Mouse (Mus musculus): ENCODE data around the gene Agmat.
A peak's percentile ranks its signal among the peaks of the same experiment; 100 is the strongest.
"Not testable (repeated sequence)": the region's sequence is repeated elsewhere in the genome, so short reads cannot be mapped to it uniquely, and the experiment has no call there.

The Agmat gene

GRCm38 (mm10) chr4:141736856-141737255, 9.6 kb upstream of the Agmat start:
- no peak for DNase-seq

DNA sequence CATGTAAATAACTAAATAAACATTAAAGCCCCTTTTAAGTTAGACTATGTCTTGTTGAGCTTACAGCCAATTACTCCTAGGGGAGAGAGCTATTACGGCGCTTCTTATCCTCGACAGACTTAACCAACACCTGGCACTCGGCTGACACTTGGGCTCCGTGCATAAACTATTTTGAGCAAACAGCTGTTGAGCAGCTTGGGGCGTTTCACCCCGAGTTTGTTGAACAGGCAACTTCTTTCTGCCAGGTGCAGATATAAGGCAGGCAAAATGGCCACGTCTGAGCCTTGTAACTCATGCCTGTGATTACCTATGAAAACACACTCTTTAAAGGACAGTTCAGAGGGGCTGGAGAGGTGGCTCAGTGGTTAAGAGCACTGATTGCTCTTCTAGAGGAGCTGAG, 8.5 kb upstream of the Agmat start:
- no peak for DNase-seq

- no peak for DNase-seq
Observed at GRCm38 (mm10) chr4:141741856-141742255, 4.6 kb upstream of the Agmat start.

DNA sequence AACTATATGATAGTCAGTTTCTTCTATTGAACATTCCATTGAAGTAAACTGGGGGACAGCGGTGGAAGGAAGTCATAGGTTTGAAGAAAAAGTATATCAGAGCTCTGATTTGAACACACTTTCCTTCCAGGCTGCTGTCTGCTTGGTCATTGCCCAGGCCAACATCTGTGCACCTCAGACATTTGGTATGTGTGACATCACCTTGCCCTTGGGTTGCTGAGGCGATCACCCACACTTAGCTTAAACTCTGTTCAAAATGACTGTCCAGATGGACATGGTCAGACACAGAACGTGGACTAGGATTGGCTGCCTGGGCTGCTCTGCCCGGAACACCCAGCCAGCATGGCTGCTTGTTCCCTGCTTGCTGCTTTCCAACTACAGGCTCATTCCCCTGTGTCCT, 4.1 kb upstream of the Agmat start:
- no peak for DNase-seq

GRCm38 (mm10) chr4:141749557-141749956, 3.1 kb downstream of the Agmat start:
- DNase-seq = no peak

GRCm38 (mm10) chr4:141750826-141751225, 4.4 kb downstream of the Agmat start:
- no peak for DNase-seq

DNA sequence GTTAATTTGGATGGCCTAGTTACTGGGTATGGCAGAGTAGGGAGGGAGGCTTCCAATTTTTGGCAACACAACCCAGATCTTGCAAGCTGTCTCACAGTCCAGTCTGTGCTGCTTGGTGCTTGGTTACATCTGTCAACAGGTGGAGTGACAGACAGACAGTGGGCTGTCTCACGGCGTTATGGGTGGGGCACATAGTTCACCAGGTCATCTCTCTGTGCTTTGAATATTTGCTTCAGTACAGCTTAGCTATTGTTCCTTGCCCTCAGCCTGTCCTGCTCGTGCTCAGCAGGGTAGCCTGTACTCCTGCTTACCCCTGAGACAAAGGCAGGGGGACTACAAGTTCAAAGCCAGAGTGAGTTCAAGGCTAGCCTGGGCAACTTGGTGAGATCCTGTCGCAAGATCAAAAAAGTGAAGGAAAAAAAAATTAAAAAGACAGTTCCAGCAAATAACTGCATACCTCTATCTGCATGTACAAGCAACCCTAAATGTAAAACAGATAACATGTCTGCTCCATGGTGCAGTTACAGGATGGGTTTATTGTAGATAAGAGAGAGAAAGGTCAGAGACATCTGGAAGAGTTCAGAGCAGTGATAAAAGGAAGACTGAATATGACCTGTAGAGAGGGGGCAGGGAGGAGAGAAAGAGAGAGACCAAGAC, 5.1 kb downstream of the Agmat start:
- DNase-seq = no peak

GRCm38 (mm10) chr4:141752076-141752421, 5.6 kb downstream of the Agmat start:
- DNase-seq = no peak

- DNase-seq = no peak
Observed at GRCm38 (mm10) chr4:141755375-141755930, 9.0 kb downstream of the Agmat start.

DNA sequence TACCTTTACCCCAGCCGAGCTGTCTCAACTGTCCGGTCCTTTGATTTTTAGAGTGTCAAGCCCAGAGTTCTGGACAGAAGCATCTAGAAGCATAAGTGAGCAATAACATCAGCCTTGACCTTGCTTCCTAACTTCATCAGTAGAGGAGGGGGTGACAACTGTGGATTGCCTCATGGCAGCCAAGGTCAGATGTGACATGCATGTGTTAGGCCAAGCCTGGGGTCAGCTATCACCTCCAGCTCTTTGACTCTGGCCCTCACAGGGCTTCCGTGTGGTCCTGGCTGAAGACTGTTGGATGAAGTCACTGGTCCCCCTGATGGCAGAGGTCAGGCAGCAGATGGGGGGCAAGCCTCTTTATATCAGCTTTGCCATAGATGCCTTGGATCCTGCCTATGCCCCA, 10.7 kb downstream of the Agmat start:
- no peak for DNase-seq

- no peak for DNase-seq
Observed at GRCm38 (mm10) chr4:141758874-141759542, 12.5 kb downstream of the Agmat start.

DNA sequence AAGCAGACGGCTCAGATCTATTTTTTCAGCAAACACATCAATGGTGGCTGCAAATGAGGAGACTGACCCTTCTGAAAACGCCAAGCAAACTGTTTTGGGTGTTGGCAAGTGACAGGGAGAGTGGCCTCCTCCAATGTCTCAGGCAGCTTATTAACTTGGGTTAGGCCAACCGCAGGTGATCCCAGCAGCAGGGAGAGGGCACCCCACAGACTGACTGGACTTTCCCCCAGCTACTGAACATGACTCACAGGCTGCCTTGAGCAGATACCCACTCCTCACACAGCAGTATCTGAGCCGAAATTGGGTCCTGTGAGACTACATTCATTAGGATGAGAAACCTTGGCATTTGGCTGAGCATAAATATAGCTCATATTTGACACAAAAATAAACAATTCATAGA, 14.5 kb downstream of the Agmat start:
- no peak for DNase-seq

GRCm38 (mm10) chr4:141762102-141762598, 15.7 kb downstream of the Agmat start:
- DNase-seq = no peak

DNA sequence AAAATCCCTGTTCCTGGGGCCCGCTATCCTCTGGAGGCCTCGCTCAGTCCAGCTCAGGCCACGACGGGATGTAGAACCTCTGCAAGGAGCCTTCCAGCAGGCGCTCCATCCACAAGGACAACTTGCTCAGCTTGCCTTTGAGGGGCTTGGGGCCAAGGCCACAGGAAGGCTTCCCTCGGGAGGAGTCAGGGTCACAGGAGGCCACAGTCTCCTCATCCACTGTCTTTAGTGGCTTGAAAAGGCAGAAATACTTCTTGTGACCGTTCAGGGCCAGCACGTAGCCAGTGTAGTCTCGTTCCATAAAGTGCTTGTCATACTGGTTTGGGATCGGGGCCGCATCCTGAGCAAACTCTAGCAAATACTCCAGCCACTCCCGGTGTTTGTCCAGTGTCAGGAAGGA, 17.0 kb downstream of the Agmat start:
- DNase-seq = no peak

DNA sequence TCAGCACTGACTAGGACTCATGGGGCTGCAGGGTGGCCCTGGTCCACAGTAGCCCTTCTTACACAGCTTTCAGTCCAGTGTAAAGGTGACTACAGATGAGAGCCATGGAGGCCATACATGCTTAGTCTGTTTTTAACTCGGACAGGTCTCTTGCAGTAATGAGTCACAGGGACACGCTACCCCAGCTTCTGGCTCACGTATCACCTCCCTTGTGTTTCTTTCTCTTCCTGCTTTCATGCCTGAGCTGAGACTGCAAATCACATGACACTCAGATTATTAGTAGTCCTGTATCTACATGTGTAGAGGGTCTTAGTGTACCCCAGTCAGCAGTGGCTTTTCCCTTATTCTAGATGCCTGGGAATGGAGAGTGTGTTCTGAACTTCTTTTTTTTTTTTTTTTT, 18.5 kb downstream of the Agmat start:
- no peak for DNase-seq

GRCm38 (mm10) chr4:141766316-141766667, 19.8 kb downstream of the Agmat start:
- no peak for DNase-seq

DNA sequence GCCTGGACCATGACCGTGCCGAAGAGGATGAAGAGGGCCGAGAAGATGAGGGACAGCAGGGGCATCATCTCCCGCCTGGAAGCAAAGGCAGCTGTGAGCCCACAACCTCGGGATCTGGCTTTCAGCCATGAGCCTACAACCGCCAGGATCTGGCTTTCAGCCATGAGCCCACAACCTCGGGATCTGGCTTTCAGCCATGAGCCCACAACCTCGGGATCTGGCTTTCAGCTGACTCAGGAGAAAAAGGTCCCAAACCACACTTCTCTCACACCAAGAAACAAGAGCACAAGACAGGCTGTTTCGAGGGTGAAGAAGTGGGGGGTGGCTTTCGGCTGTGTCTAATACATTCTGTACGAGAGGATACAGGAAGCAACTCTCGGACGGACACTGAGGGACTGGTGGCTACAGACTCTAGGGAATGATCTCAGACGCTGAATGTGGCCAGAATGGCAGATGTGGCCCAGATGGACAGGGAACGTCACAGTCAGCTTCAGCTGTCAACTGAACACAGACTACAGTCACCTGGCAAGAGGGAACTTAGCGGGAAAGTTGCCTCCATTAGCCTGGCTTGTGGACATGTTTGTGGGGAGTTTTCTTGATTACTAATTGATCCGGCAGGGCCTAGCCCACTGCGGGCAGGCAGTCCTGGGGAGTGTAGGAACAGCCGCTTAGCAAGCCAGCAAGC, 20.3 kb downstream of the Agmat start:
- peak; percentile 23 for DNase-seq

- DNase-seq = peak; percentile 61
Observed at GRCm38 (mm10) chr4:141767353-141768036, 21.0 kb downstream of the Agmat start.

DNA sequence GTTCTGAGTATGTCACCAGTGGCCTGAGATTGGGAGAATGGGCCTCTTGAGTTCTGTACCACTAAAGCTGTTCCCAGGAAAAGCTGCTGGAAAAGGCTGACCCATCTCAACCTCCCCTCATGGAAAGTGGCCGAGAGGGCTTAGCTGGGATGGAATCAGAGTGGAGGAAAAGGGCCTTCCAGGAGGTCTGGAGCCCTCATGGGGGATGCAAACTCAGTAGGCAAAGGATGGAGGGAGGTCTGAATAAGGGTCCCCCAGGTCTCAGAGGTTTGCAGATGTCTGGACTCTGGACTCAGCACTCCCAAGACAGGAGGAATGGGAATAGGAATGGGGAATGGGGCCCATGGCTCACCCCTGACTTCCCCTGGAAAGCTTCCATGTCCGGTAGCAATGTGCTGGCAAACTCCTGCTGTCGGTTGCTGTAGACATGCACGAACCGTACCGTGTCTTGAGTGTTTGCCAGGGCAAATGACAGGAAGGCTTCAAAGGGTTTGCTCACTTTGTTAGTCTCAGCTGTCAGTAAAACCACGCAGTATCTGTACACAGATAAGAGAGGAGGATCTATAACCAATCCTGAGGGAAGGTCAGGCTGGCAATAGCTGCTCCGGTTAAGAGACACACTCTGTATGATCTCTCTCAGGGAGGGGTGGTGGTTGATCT, 23.2 kb downstream of the Agmat start:
- no peak for DNase-seq

GRCm38 (mm10) chr4:141771823-141772222, 25.4 kb downstream of the Agmat start:
- DNase-seq = no peak

DNA sequence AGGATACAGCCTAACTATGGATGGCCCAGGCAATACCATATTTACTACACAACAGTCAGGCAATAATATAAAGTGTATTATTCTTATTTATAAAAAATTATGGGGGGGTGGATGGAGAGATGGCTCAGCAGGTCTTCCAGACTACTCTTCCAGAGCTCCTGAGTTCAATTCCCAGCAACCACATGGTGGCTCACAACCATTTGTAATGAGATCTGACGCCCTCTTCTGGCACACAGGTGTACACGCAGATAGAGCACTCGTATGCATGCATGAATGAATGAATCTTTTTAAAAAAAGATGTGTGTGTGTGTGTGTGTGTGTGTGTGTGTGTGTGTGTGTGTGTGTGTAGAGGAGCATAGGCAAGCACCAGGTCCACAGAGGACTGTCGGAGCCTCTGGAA, 26.5 kb downstream of the Agmat start:
- DNase-seq = not testable (repeated sequence)

DNA sequence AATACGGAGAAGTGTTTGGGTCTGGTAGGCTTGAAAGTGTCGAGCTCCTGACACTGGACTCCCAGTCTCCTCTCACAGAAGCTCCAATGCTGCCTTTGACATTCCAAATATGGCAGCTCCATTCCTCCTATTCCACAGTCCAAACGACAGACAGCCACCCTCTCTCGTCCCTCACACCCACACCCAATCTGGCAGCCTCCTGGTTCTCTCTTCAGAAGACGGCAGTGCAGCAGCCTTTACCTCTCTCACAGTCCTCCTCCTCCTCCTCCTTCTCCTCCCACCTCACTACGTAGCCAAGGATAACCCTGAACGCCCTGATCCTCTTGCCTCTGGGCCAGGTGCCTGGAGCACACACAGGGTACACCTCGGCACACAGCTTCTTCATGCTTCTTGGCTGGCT, 33.4 kb downstream of the Agmat start:
- DNase-seq = no peak

Measured in cerebellum, adult 8-10 months (tissue).